Mouse (Mus musculus): ENCODE data around the gene Bclaf1. TPM values are rescaled to one million over a fixed set of nuclear protein-coding genes. Genes with fewer than 3 reads are reported as not detected.

Bclaf1 gene
- polyA plus RNA-seq (2015; fragmentation: Nextera tagmentation; extraction: Ambion mirVana), result 40.9 and 42.5 TPM in 2 replicates

GRCm38 (mm10) chr10:20311918-20312735 lies at the start of gene Bclaf1:
Gene Bclaf1, plus strand, starts transcription at chr10:20312469.
- under 1% methylated on average over 75 of the region's 84 CpGs for WGBS (ENCODE audit: insufficient replicate concordance)
- no peaks in the 10 kb centered on the region for H3K27me3 ChIP-seq (ENCODE audit: control insufficient read depth, insufficient read depth, low read depth, low read length)

DNA sequence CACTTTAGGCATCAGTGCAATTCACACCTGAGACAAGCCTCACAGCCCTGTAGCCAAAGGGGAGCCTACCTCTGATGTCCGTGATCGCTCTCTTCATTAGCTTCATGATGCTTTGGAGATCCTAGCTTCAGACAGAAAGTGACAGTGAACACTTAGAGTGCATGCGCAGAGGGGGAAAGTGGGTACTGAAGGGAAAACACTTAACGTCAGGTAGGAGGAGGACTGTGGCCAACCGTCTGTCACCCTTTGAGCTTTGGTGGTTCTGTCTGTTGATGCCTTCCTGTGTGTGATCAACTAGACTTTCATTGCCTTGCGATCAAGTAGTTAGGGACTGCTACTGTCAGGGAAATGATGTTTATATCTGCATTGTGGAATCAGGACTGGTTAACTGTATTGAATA lies 49.4 kb upstream of the Bclaf1 start:
- Histone ChIP-seq H3K4me1 (ENCODE audit: control insufficient read depth, low read depth, low read length) (no peaks in the 10 kb centered on the region; the same call in 1 of the 2 replicates), H3K36me3 (ENCODE audit: control insufficient read depth, insufficient read depth) (no peaks in the 10 kb centered on the region), H3K4me2 (ENCODE audit: low read depth, low read length) (no peak overlapping the region), H3K9me3 (replicated peaks; ENCODE audit: control insufficient read depth, low read length) (no peaks in the 10 kb centered on the region), H3K4me3 (ENCODE audit: low read depth, low read length) (no peak overlapping the region), H3K27me3 (ENCODE audit: control insufficient read depth, insufficient read depth, low read depth, low read length) (no peaks in the 10 kb centered on the region), H3K27ac (ENCODE audit: low read length) (no peak overlapping the region), H3K9ac (ENCODE audit: low read depth, low read length) (no peak overlapping the region)
- ATAC-seq (ENCODE audit: low read depth), result no peak
- 77% methylated on average over 6 of the region's 6 CpGs for WGBS (ENCODE audit: insufficient replicate concordance)

More at GRCm38 (mm10) chr10:20311918-20312735, at the start of gene Bclaf1:
- peaks cover 11% of the 10 kb centered on the region for H3K4me1 ChIP-seq (ENCODE audit: control insufficient read depth, low read depth, low read length)
- peak within 1 kb of the TSS; percentile 95 for H3K4me2 ChIP-seq (ENCODE audit: low read depth, low read length)
- H3K27ac ChIP-seq (ENCODE audit: low read length), result peak within 1 kb of the TSS; percentile 100
- peak; percentile 97 for ATAC-seq (ENCODE audit: low read depth)
- H3K9me3 ChIP-seq (replicated peaks; ENCODE audit: control insufficient read depth, low read length), result no peaks in the 10 kb centered on the region
- no peaks in the 10 kb centered on the region for H3K36me3 ChIP-seq (ENCODE audit: control insufficient read depth, insufficient read depth)
- peak within 1 kb of the TSS; percentile 96 for H3K4me3 ChIP-seq (ENCODE audit: low read depth, low read length)
- H3K9ac ChIP-seq (ENCODE audit: low read depth, low read length), result peak within 1 kb of the TSS; percentile 96

- ATAC-seq (ENCODE audit: low read depth), result no peak
- H3K4me3 ChIP-seq (ENCODE audit: low read depth, low read length), result no peak overlapping the region
- H3K4me1 ChIP-seq (ENCODE audit: control insufficient read depth, low read depth, low read length), result no peaks in the 10 kb centered on the region
- 82% methylated on average over 7 of the region's 7 CpGs for WGBS (ENCODE audit: insufficient replicate concordance)
- no peaks in the 10 kb centered on the region for H3K9me3 ChIP-seq (replicated peaks; ENCODE audit: control insufficient read depth, low read length)
- no peak overlapping the region for H3K9ac ChIP-seq (ENCODE audit: low read depth, low read length)
- H3K27ac ChIP-seq (ENCODE audit: low read length), result no peak overlapping the region
- no peak overlapping the region for H3K4me2 ChIP-seq (ENCODE audit: low read depth, low read length)
- H3K27me3 ChIP-seq (ENCODE audit: control insufficient read depth, insufficient read depth, low read depth, low read length), result no peaks in the 10 kb centered on the region
- H3K36me3 ChIP-seq (ENCODE audit: control insufficient read depth, insufficient read depth), result no peaks in the 10 kb centered on the region
Observed at GRCm38 (mm10) chr10:20264479-20264878, 47.8 kb upstream of the Bclaf1 start.

- H3K9me3 ChIP-seq (replicated peaks; ENCODE audit: control insufficient read depth, low read length), result no peaks in the 10 kb centered on the region
- H3K4me1 ChIP-seq (ENCODE audit: control insufficient read depth, low read depth, low read length), result no peaks in the 10 kb centered on the region
- no peak for ATAC-seq (ENCODE audit: low read depth)
- H3K27me3 ChIP-seq (ENCODE audit: control insufficient read depth, insufficient read depth, low read depth, low read length), result no peaks in the 10 kb centered on the region
- no peak overlapping the region for H3K27ac ChIP-seq (ENCODE audit: low read length)
- no peak overlapping the region for H3K4me3 ChIP-seq (ENCODE audit: low read depth, low read length)
- H3K4me2 ChIP-seq (ENCODE audit: low read depth, low read length), result no peak overlapping the region
- 59% methylated on average over 10 of the region's 10 CpGs for WGBS (ENCODE audit: insufficient replicate concordance)
- H3K9ac ChIP-seq (ENCODE audit: low read depth, low read length), result no peak overlapping the region
- no peaks in the 10 kb centered on the region; the same call in 1 of the 2 replicates for H3K36me3 ChIP-seq (ENCODE audit: control insufficient read depth, insufficient read depth)
Observed at GRCm38 (mm10) chr10:20267032-20267431, 45.2 kb upstream of the Bclaf1 start.

- no peak overlapping the region for H3K9ac ChIP-seq (ENCODE audit: low read depth, low read length)
- peaks cover 5% of the 10 kb centered on the region for H3K4me1 ChIP-seq (ENCODE audit: control insufficient read depth, low read depth, low read length)
- no peak overlapping the region for H3K4me2 ChIP-seq (ENCODE audit: low read depth, low read length)
- no peak for ATAC-seq (ENCODE audit: low read depth)
- H3K27ac ChIP-seq (ENCODE audit: low read length), result no peak overlapping the region
- H3K36me3 ChIP-seq (ENCODE audit: control insufficient read depth, insufficient read depth), result no peaks in the 10 kb centered on the region; the same call in 1 of the 2 replicates
- no peaks in the 10 kb centered on the region for H3K27me3 ChIP-seq (ENCODE audit: control insufficient read depth, insufficient read depth, low read depth, low read length)
- WGBS (ENCODE audit: insufficient replicate concordance), result 80% methylated on average over 7 of the region's 7 CpGs
- no peak overlapping the region for H3K4me3 ChIP-seq (ENCODE audit: low read depth, low read length)
- no peaks in the 10 kb centered on the region for H3K9me3 ChIP-seq (replicated peaks; ENCODE audit: control insufficient read depth, low read length)
Observed at GRCm38 (mm10) chr10:20268945-20269344, 43.3 kb upstream of the Bclaf1 start.

- Histone ChIP-seq H3K4me2 (ENCODE audit: low read depth, low read length) (no peak overlapping the region), H3K9ac (ENCODE audit: low read depth, low read length) (no peak overlapping the region), H3K9me3 (replicated peaks; ENCODE audit: control insufficient read depth, low read length) (no peaks in the 10 kb centered on the region), H3K4me1 (ENCODE audit: control insufficient read depth, low read depth, low read length) (peaks cover 5% of the 10 kb centered on the region), H3K4me3 (ENCODE audit: low read depth, low read length) (no peak overlapping the region), H3K27me3 (ENCODE audit: control insufficient read depth, insufficient read depth, low read depth, low read length) (no peaks in the 10 kb centered on the region), H3K36me3 (ENCODE audit: control insufficient read depth, insufficient read depth) (no peaks in the 10 kb centered on the region; the same call in 1 of the 2 replicates), H3K27ac (ENCODE audit: low read length) (no peak overlapping the region)
- WGBS (ENCODE audit: insufficient replicate concordance), result 75% methylated on average over 5 of the region's 5 CpGs
- no peak for ATAC-seq (ENCODE audit: low read depth)
Observed at GRCm38 (mm10) chr10:20272380-20272779, 39.9 kb upstream of the Bclaf1 start.

GRCm38 (mm10) chr10:20273278-20273677 lies 39.0 kb upstream of the Bclaf1 start:
- Histone ChIP-seq H3K4me2 (ENCODE audit: low read depth, low read length) (no peak overlapping the region), H3K4me1 (ENCODE audit: control insufficient read depth, low read depth, low read length) (peaks cover 5% of the 10 kb centered on the region), H3K36me3 (ENCODE audit: control insufficient read depth, insufficient read depth) (no peaks in the 10 kb centered on the region; the same call in 1 of the 2 replicates), H3K27ac (ENCODE audit: low read length) (0 out of 2 replicates have a peak overlapping the region, but pooled peaks have one; percentile 9), H3K4me3 (ENCODE audit: low read depth, low read length) (no peak overlapping the region), H3K9ac (ENCODE audit: low read depth, low read length) (no peak overlapping the region), H3K9me3 (replicated peaks; ENCODE audit: control insufficient read depth, low read length) (no peaks in the 10 kb centered on the region), H3K27me3 (ENCODE audit: control insufficient read depth, insufficient read depth, low read depth, low read length) (no peaks in the 10 kb centered on the region)
- 85% methylated on average over 15 of the region's 15 CpGs for WGBS (ENCODE audit: insufficient replicate concordance)
- no peak for ATAC-seq (ENCODE audit: low read depth)

GRCm38 (mm10) chr10:20274022-20274421 lies 38.2 kb upstream of the Bclaf1 start:
- H3K9ac ChIP-seq (ENCODE audit: low read depth, low read length), result no peak overlapping the region
- H3K4me3 ChIP-seq (ENCODE audit: low read depth, low read length), result no peak overlapping the region
- H3K9me3 ChIP-seq (replicated peaks; ENCODE audit: control insufficient read depth, low read length), result no peaks in the 10 kb centered on the region
- H3K27ac ChIP-seq (ENCODE audit: low read length), result peak overlapping the region; percentile 9; the same call in 1 of the 2 replicates
- 0 out of 2 replicates have a peak overlapping the region, but pooled peaks have one; percentile 11 for H3K4me2 ChIP-seq (ENCODE audit: low read depth, low read length)
- H3K27me3 ChIP-seq (ENCODE audit: control insufficient read depth, insufficient read depth, low read depth, low read length), result no peaks in the 10 kb centered on the region
- H3K4me1 ChIP-seq (ENCODE audit: control insufficient read depth, low read depth, low read length), result peaks cover 5% of the 10 kb centered on the region
- 24% methylated on average over 8 of the region's 9 CpGs for WGBS (ENCODE audit: insufficient replicate concordance)
- H3K36me3 ChIP-seq (ENCODE audit: control insufficient read depth, insufficient read depth), result no peaks in the 10 kb centered on the region; the same call in 1 of the 2 replicates
- ATAC-seq (ENCODE audit: low read depth), result peak; percentile 69

GRCm38 (mm10) chr10:20281456-20281855 lies 30.8 kb upstream of the Bclaf1 start:
- H3K9me3 ChIP-seq (replicated peaks; ENCODE audit: control insufficient read depth, low read length), result no peaks in the 10 kb centered on the region
- no peak overlapping the region for H3K4me2 ChIP-seq (ENCODE audit: low read depth, low read length)
- H3K4me3 ChIP-seq (ENCODE audit: low read depth, low read length), result no peak overlapping the region
- no peak for ATAC-seq (ENCODE audit: low read depth)
- 53% methylated on average over 2 of the region's 2 CpGs for WGBS (ENCODE audit: insufficient replicate concordance)
- H3K4me1 ChIP-seq (ENCODE audit: control insufficient read depth, low read depth, low read length), result peaks cover 4% of the 10 kb centered on the region; the same call in 1 of the 2 replicates
- H3K27me3 ChIP-seq (ENCODE audit: control insufficient read depth, insufficient read depth, low read depth, low read length), result no peaks in the 10 kb centered on the region
- H3K36me3 ChIP-seq (ENCODE audit: control insufficient read depth, insufficient read depth), result no peaks in the 10 kb centered on the region; the same call in 1 of the 2 replicates
- H3K27ac ChIP-seq (ENCODE audit: low read length), result no peak overlapping the region
- H3K9ac ChIP-seq (ENCODE audit: low read depth, low read length), result no peak overlapping the region

All from liver, embryonic 16.5 days (tissue).